In genomic region chr7:45305275-45305674, GRCm38 (mm10) we compare ENCODE assay signal across 9 mouse cellular contexts. TPM values are rescaled to one million over a fixed set of nuclear protein-coding genes. Genes with fewer than 3 reads are reported as not detected.
DNase-seq lines count a peak whose midpoint lies in the region; ATAC-seq and TF ChIP-seq lines count a peak whose summit lies in the region.
"Had no signal": no experiment of that assay in that cellular context is flagged by ENCODE, and none has a peak within 500 bp of the region (broad histone marks: within the 10 kb centered on the region; RNA-seq: fewer than 3 reads in every experiment).

No protein-coding gene starts in this region.

- ATAC-seq in hindbrain, embryonic 11.5 days (ENCODE audit: low FRiP score): peak; percentile 67; the same call in 1 of the 2 replicates
- ATAC-seq in lung, embryonic 14.5 days (ENCODE audit: insufficient read depth): peak; percentile 39
- peak; percentile 24; the same call in 1 of the 2 replicates for ATAC-seq in neutrophil, adult 5-6 weeks (ENCODE audit: extremely low read depth, insufficient number of reproducible peaks, low FRiP score, poor library complexity, severe bottlenecking)

- peak; percentile 89 for TF ChIP-seq CTCF in lung, embryonic 14.5 days (IDR thresholded peaks at IDR 0.05; ENCODE audit: low read depth)

- H3K4me2 ChIP-seq in hindbrain, embryonic 11.5 days (replicated peaks; ENCODE audit: low read depth, low read length): peak overlapping the region; percentile 40
- peak overlapping the region; percentile 36; the same call in 1 of the 2 replicates for H3K4me2 ChIP-seq in lung, embryonic 14.5 days

- H3K9me3 ChIP-seq in forebrain, embryonic 10.5 days: no peaks in the 10 kb centered on the region
- no peaks in the 10 kb centered on the region for H3K9me3 ChIP-seq in hindbrain, embryonic 11.5 days (ENCODE audit: control insufficient read depth, low read length)
- no peaks in the 10 kb centered on the region for H3K9me3 ChIP-seq in lung, embryonic 14.5 days (ENCODE audit: low read depth, low read length)

- H3K4me1 ChIP-seq in forebrain, embryonic 10.5 days: peaks cover 34% of the 10 kb centered on the region
- no peaks in the 10 kb centered on the region for H3K4me1 ChIP-seq in hindbrain, embryonic 11.5 days (replicated peaks; ENCODE audit: control insufficient read depth, insufficient read depth, low read length)
- no peaks in the 10 kb centered on the region for H3K4me1 ChIP-seq in lung, embryonic 14.5 days (ENCODE audit: insufficient read depth)

- no peak overlapping the region for H3K9ac ChIP-seq in hindbrain, embryonic 11.5 days (ENCODE audit: low read depth, low read length)
- H3K9ac ChIP-seq in lung, embryonic 14.5 days: no peak overlapping the region

- 3% methylated on average over 17 of the region's 17 CpGs for WGBS in forebrain, embryonic 10.5 days
- under 1% methylated on average over 17 of the region's 17 CpGs for WGBS in hindbrain, embryonic 11.5 days
- 6% methylated on average over 17 of the region's 17 CpGs for WGBS in lung, embryonic 14.5 days

- no peaks in the 10 kb centered on the region for H3K36me3 ChIP-seq in forebrain, embryonic 10.5 days (replicated peaks)
- no peaks in the 10 kb centered on the region for H3K36me3 ChIP-seq in hindbrain, embryonic 11.5 days (ENCODE audit: control insufficient read depth, insufficient read depth, low read length)
- peaks cover 17% of the 10 kb centered on the region for H3K36me3 ChIP-seq in lung, embryonic 14.5 days (ENCODE audit: insufficient read depth)

- H3K27ac ChIP-seq in forebrain, embryonic 10.5 days: peak overlapping the region; percentile 67
- no peak overlapping the region for H3K27ac ChIP-seq in hindbrain, embryonic 11.5 days (ENCODE audit: low read depth, low read length)
- H3K27ac ChIP-seq in lung, embryonic 14.5 days (ENCODE audit: low read depth): no peak overlapping the region; the same call in 1 of the 2 replicates

- DNase-seq in MN1 (ENCODE audit: low spot score): peak; percentile 22
- DNase-seq in c-Kit-positive CD71-negative TER-119-negative erythroid progenitor cells, embryonic 14.5 days (ENCODE audit: low read depth): peak; percentile 67
- peak; percentile 77 for DNase-seq in forebrain, embryonic 10.5 days (ENCODE audit: extremely low spot score, low spot score)
- peak; percentile 84 for DNase-seq in hindbrain, embryonic 11.5 days (ENCODE audit: low spot score)
- peak; percentile 75 for DNase-seq in layer of hippocampus, adult 9-11 months
- peak; percentile 75 for DNase-seq in lung, embryonic 14.5 days
- DNase-seq in thymus, postnatal 36 days: peak; percentile 40 to 45

- peaks cover 17% of the 10 kb centered on the region for H3K27me3 ChIP-seq in forebrain, embryonic 10.5 days (ENCODE audit: poor library complexity, severe bottlenecking)
- H3K27me3 ChIP-seq in hindbrain, embryonic 11.5 days (ENCODE audit: control insufficient read depth, insufficient read depth, low read length): no peaks in the 10 kb centered on the region
- no peaks in the 10 kb centered on the region for H3K27me3 ChIP-seq in lung, embryonic 14.5 days (ENCODE audit: insufficient read depth, low read length)

- H3K4me3 ChIP-seq in forebrain, embryonic 10.5 days: peak overlapping the region; percentile 49
- H3K4me3 ChIP-seq in hindbrain, embryonic 11.5 days (ENCODE audit: low read depth, low read length): peak overlapping the region; percentile 22; the same call in 1 of the 2 replicates
- H3K4me3 ChIP-seq in lung, embryonic 14.5 days (ENCODE audit: low read depth, low read length): no peak overlapping the region

RNA-seq across cellular contexts. Expression of gene Slc6a21, which starts 28.0 kb away (rescaled TPM):
- polyA plus RNA-seq in forebrain, embryonic 10.5 days (2016; fragmentation: Nextera tagmentation; extraction: Ambion mirVana): not detected in 2 replicates
- not detected in 2 replicates for polyA plus RNA-seq in hindbrain, embryonic 11.5 days (2014; fragmentation: Nextera tagmentation; extraction: Ambion mirVana)
- polyA plus RNA-seq in lung, embryonic 14.5 days (2014; fragmentation: Nextera tagmentation; extraction: Ambion mirVana): not detected in 2 replicates
- total RNA-seq in neutrophil, adult 5-6 weeks (2017): not detected in 2 replicates
- polyA plus RNA-seq: large intestine, adult 2 months had no signal

RNA-seq across cellular contexts. Expression of gene Trpm4, which starts 28.3 kb away (rescaled TPM):
- 8.3 and 8.9 TPM in 2 replicates for polyA plus RNA-seq in forebrain, embryonic 10.5 days (2016; fragmentation: Nextera tagmentation; extraction: Ambion mirVana)
- 5.2 and 6.9 TPM in 2 replicates for polyA plus RNA-seq in hindbrain, embryonic 11.5 days (2014; fragmentation: Nextera tagmentation; extraction: Ambion mirVana)
- polyA plus RNA-seq in lung, embryonic 14.5 days (2014; fragmentation: Nextera tagmentation; extraction: Ambion mirVana): 11.4 and 15.7 TPM in 2 replicates
- 2.6 and 5.2 TPM in 2 replicates for total RNA-seq in neutrophil, adult 5-6 weeks (2017)

RNA-seq across cellular contexts. Expression of gene Hrc, which starts 29.8 kb away (rescaled TPM):
- 0.31 and 0.42 TPM in 2 replicates for polyA plus RNA-seq in forebrain, embryonic 10.5 days (2016; fragmentation: Nextera tagmentation; extraction: Ambion mirVana)
- 0.68 and 0.77 TPM in 2 replicates for polyA plus RNA-seq in hindbrain, embryonic 11.5 days (2014; fragmentation: Nextera tagmentation; extraction: Ambion mirVana)
- polyA plus RNA-seq in lung, embryonic 14.5 days (2014; fragmentation: Nextera tagmentation; extraction: Ambion mirVana): 0.58 and 1.2 TPM in 2 replicates
- not detected in 2 replicates for total RNA-seq in neutrophil, adult 5-6 weeks (2017)

Comparison
In these comparisons a context has a peak if more than half of its experiments do, and no peak if none do; other contexts are left out.
1. DNase-seq: peak in every context shown above with its lines; median percentile 84 in hindbrain, embryonic 11.5 days; 77 in forebrain, embryonic 10.5 days; 75 in layer of hippocampus, adult 9-11 months; 75 in lung, embryonic 14.5 days; 67 in c-Kit-positive CD71-negative TER-119-negative erythroid progenitor cells, embryonic 14.5 days; 42 in thymus, postnatal 36 days; 22 in MN1.